Mouse (Mus musculus) liver, embryonic 14.5 days (tissue): ENCODE measurements around the gene Atf3.

Source experiments
- CTCF ChIP-seq: IDR thresholded peaks from 2 replicates; pipeline ENCODE4 v1.5.1; 2016; ENCODE audit warnings: antibody characterized with exemption, low read depth, control low read depth
- EP300 ChIP-seq: IDR thresholded peaks from 2 replicates; pipeline ENCODE4 v1.6.1; 2016; ENCODE audit warnings: antibody characterized with exemption, low read depth

DNA sequence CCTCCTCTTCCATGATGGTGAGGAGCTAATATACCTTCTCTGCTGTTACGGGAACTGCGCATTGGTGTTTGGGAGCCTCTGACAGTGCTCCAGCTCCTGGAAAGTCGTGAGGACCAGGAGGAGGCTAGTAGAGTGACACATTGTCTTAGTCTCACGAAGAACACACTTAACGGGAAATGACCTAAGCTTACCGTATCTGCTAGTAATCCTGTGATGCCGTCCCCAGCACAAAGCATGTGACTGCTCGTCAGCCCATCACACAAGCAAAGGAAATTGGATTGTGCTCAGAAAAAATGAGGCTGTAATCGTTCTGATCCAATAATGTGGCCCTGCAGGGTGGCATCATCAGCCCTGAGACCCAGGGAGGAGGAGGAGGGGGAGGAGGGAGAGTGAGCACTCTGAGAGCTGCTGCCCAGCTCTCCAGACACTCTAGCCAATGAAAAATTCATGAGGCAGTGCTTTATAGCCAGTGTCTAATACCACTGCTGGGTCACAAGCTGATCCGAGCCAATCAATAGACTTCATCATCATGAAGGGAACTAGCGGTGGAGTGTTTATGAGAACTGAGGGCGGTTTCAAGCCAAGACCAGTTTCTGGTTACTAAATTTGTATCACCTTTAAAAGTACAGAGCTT lies 24.3 kb upstream of the Atf3 start:
- TF ChIP-seq CTCF, result no peak
- no peak for TF ChIP-seq EP300
